Mouse (Mus musculus): ENCODE data around the gene Rnf227. TPM values are rescaled to one million over a fixed set of nuclear protein-coding genes. Genes with fewer than 3 reads are reported as not detected.

Gene Rnf227
- polyA plus RNA-seq, 1 experiment, result 3.3 TPM

DNA sequence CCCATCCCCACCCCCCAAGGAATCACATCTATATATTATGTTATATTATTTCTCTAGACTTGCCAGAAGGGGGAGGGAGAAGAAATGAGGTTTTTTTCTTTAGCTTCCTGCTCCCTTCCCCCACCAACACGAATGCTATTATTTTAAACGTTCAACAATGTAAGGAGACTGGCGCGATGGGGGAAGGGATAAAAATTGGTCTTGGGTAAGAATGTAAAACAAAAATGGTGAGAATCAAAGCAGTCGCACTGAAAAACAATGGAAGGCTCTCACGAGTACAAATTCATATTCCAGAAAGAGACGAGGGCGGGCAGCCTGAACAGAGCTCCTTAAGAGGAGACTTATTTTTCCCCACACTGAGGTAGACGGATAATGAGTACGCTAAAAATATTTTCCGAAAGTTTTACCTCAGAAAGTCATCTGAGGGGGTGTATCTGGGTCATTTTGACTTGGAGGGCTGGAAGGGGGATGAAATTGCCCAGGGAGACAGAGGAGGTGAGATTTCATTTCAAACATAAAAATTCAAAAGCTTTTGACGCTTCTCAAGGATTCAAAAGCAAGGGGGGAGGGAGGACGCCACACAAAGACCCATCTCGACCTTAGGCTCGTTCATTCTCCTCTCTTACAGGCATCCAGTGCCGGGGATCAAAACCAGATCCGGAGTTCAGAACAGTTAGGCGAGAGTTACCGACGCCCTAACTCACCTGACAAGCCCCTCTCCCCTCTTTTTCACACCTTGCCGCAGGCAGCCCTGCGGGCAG lies 26.8 kb downstream of the Rnf227 start:
- no peak overlapping the region for H3K9ac ChIP-seq (ENCODE audit: low read depth, poor library complexity, severe bottlenecking)
- TF ChIP-seq POLR2A (IDR thresholded peaks at IDR 0.05; ENCODE audit: insufficient read depth, low read length), result no peak
- no peak for TF ChIP-seq CTCF (IDR thresholded peaks at IDR 0.05; ENCODE audit: low read depth, low read length)
- no peak for TF ChIP-seq EP300 (IDR thresholded peaks at IDR 0.05; ENCODE audit: insufficient read depth, low read depth, low read length)

GRCm38 (mm10) chr11:69367616-69368355 lies 27.5 kb downstream of the Rnf227 start:
- Histone ChIP-seq H3K9me3 (replicated peaks; ENCODE audit: control insufficient read depth, insufficient read depth, low read length, poor library complexity, severe bottlenecking) (no peaks in the 10 kb centered on the region), H3K4me3 (ENCODE audit: low read depth, low read length) (no peak overlapping the region), H3K9ac (ENCODE audit: low read depth, poor library complexity, severe bottlenecking) (peak overlapping the region; percentile 96), H3K36me3 (ENCODE audit: control insufficient read depth, insufficient read depth, low read length, poor library complexity, severe bottlenecking) (no peaks in the 10 kb centered on the region), H3K27ac (ENCODE audit: insufficient read depth, low read length) (no peak overlapping the region), H3K27me3 (ENCODE audit: control insufficient read depth, insufficient read depth, low read length, poor library complexity, severe bottlenecking) (peaks cover 14% of the 10 kb centered on the region), H3K4me1 (ENCODE audit: control insufficient read depth, insufficient read depth, low read length) (peaks cover 4% of the 10 kb centered on the region)
- TF ChIP-seq EP300 (IDR thresholded peaks at IDR 0.05; ENCODE audit: insufficient read depth, low read depth, low read length), result no peak
- no peak for TF ChIP-seq POLR2A (IDR thresholded peaks at IDR 0.05; ENCODE audit: insufficient read depth, low read length)
- TF ChIP-seq CTCF (IDR thresholded peaks at IDR 0.05; ENCODE audit: low read depth, low read length), result no peak

More for the DNA sequence above, 26.8 kb downstream of the Rnf227 start:
- Histone ChIP-seq H3K4me3 (ENCODE audit: low read depth, low read length) (no peak overlapping the region), H3K4me1 (ENCODE audit: control insufficient read depth, insufficient read depth, low read length) (peaks cover 4% of the 10 kb centered on the region), H3K27me3 (ENCODE audit: control insufficient read depth, insufficient read depth, low read length, poor library complexity, severe bottlenecking) (peaks cover 14% of the 10 kb centered on the region), H3K9me3 (replicated peaks; ENCODE audit: control insufficient read depth, insufficient read depth, low read length, poor library complexity, severe bottlenecking) (no peaks in the 10 kb centered on the region), H3K36me3 (ENCODE audit: control insufficient read depth, insufficient read depth, low read length, poor library complexity, severe bottlenecking) (no peaks in the 10 kb centered on the region), H3K27ac (ENCODE audit: insufficient read depth, low read length) (no peak overlapping the region)

DNA sequence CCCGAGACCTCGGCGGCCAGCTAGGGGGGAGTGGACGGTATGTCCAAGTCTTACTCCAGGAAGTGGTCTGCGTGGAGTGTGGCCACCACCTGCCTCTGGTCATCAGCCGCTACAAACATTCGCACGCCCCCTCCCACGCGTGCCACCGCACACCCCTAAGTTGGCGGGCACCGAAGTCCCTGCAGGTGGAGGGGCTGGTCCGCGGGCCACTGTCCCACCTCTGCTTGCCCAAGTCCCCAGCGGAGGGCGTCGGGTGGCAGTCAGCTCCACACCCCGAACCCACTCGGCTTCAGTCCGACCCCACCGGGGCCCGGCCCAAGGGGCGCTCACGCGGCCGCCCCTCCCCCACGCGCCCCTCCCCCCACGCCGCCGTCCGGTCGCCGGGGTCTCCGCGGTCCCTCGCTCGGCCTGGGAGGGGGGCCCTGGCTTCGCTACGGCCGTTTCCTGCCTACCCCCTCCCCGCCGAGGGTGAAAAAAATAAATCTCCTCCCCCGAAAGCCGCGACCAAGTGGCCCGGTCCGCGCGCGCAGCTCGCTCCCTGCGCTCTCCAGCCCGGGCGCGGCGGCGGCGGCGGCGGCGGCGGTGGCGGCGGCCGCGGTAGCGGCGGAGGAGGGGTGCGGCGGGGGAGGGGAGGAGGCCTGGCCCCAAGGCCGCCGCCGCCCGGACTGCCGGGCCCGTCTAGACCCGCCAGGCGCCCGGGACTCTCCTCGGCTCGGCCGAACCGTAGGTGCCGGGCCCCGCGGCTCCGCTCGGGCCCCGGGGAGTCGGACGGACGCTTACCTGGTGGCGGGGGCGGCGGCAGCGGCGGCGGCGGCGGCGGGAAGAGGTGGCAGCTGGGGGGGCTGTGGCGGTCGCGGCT lies 28.3 kb downstream of the Rnf227 start:
- TF ChIP-seq CTCF (IDR thresholded peaks at IDR 0.05; ENCODE audit: low read depth, low read length) (no peak), EP300 (IDR thresholded peaks at IDR 0.05; ENCODE audit: insufficient read depth, low read depth, low read length) (no peak), POLR2A (IDR thresholded peaks at IDR 0.05; ENCODE audit: insufficient read depth, low read length) (no peak)
- Histone ChIP-seq H3K27me3 (ENCODE audit: control insufficient read depth, insufficient read depth, low read length, poor library complexity, severe bottlenecking) (peaks cover 14% of the 10 kb centered on the region), H3K36me3 (ENCODE audit: control insufficient read depth, insufficient read depth, low read length, poor library complexity, severe bottlenecking) (no peaks in the 10 kb centered on the region), H3K27ac (ENCODE audit: insufficient read depth, low read length) (no peak overlapping the region), H3K9ac (ENCODE audit: low read depth, poor library complexity, severe bottlenecking) (peak overlapping the region; percentile 96), H3K9me3 (replicated peaks; ENCODE audit: control insufficient read depth, insufficient read depth, low read length, poor library complexity, severe bottlenecking) (no peaks in the 10 kb centered on the region), H3K4me1 (ENCODE audit: control insufficient read depth, insufficient read depth, low read length) (peaks cover 4% of the 10 kb centered on the region), H3K4me3 (ENCODE audit: low read depth, low read length) (peak overlapping the region; percentile 81)

- H3K4me1 ChIP-seq (ENCODE audit: control insufficient read depth, insufficient read depth, low read length), result peaks cover 4% of the 10 kb centered on the region
- H3K4me3 ChIP-seq (ENCODE audit: low read depth, low read length), result peak within 1 kb of the TSS; percentile 81
- peaks cover 14% of the 10 kb centered on the region for H3K27me3 ChIP-seq (ENCODE audit: control insufficient read depth, insufficient read depth, low read length, poor library complexity, severe bottlenecking)
- TF ChIP-seq EP300 (IDR thresholded peaks at IDR 0.05; ENCODE audit: insufficient read depth, low read depth, low read length), result no peak
- no peak for TF ChIP-seq POLR2A (IDR thresholded peaks at IDR 0.05; ENCODE audit: insufficient read depth, low read length)
- TF ChIP-seq CTCF (IDR thresholded peaks at IDR 0.05; ENCODE audit: low read depth, low read length), result no peak
- H3K9ac ChIP-seq (ENCODE audit: low read depth, poor library complexity, severe bottlenecking), result peak within 1 kb of the TSS; percentile 96
- H3K27ac ChIP-seq (ENCODE audit: insufficient read depth, low read length), result no peak within 1 kb of the TSS
- H3K36me3 ChIP-seq (ENCODE audit: control insufficient read depth, insufficient read depth, low read length, poor library complexity, severe bottlenecking), result no peaks in the 10 kb centered on the region
- no peaks in the 10 kb centered on the region for H3K9me3 ChIP-seq (replicated peaks; ENCODE audit: control insufficient read depth, insufficient read depth, low read length, poor library complexity, severe bottlenecking)
Observed at GRCm38 (mm10) chr11:69369215-69369989, 29.1 kb downstream of the Rnf227 start, which contains the start of gene Chd3. TSS of gene Chd3 (minus strand) at chr11:69369406.
